ENCODE assay signal across 8 mouse cellular contexts in genomic region chr6:94400471-94401051, GRCm38 (mm10).
DNase-seq lines count a peak whose midpoint lies in the region; ATAC-seq lines count a peak whose summit lies in the region.

No protein-coding gene starts in this region.

- intact Hi-C loops in left cerebral cortex, postnatal 4 days (cut with DNase I): no loop called here

- no peaks in the 10 kb centered on the region for H3K9me3 ChIP-seq in forebrain, embryonic 11.5 days (ENCODE audit: control insufficient read depth, low read length)
- no peaks in the 10 kb centered on the region for H3K9me3 ChIP-seq in hindbrain, embryonic 15.5 days
- no peaks in the 10 kb centered on the region for H3K9me3 ChIP-seq in midbrain, embryonic 14.5 days (ENCODE audit: control insufficient read depth, low read length)

- H3K4me1 ChIP-seq in forebrain, embryonic 11.5 days (replicated peaks; ENCODE audit: control insufficient read depth, insufficient read depth, low read length): peaks cover 15% of the 10 kb centered on the region
- H3K4me1 ChIP-seq in hindbrain, embryonic 15.5 days (replicated peaks): peaks cover 18% of the 10 kb centered on the region
- peaks cover 11% of the 10 kb centered on the region for H3K4me1 ChIP-seq in midbrain, embryonic 14.5 days (ENCODE audit: control insufficient read depth, insufficient read depth, low read length)

- H3K4me3 ChIP-seq in forebrain, embryonic 11.5 days (ENCODE audit: low read depth, low read length): peak overlapping the region; percentile 8; the same call in 1 of the 2 replicates
- H3K4me3 ChIP-seq in hindbrain, embryonic 15.5 days: peak overlapping the region; percentile 27
- peak overlapping the region; percentile 6; the same call in 1 of the 2 replicates for H3K4me3 ChIP-seq in midbrain, embryonic 14.5 days (replicated peaks; ENCODE audit: low read depth, low read length)

- no peak overlapping the region; the same call in 1 of the 2 replicates for H3K9ac ChIP-seq in forebrain, embryonic 11.5 days (ENCODE audit: low read length)
- peak overlapping the region; percentile 13; the same call in 1 of the 2 replicates for H3K9ac ChIP-seq in hindbrain, embryonic 15.5 days
- no peak overlapping the region for H3K9ac ChIP-seq in midbrain, embryonic 14.5 days (replicated peaks; ENCODE audit: low read length)

- 24% methylated on average over 13 of the region's 13 CpGs for WGBS in forebrain, embryonic 11.5 days
- 23% methylated on average over 13 of the region's 13 CpGs for WGBS in hindbrain, embryonic 15.5 days
- 32% methylated on average over 13 of the region's 13 CpGs for WGBS in midbrain, embryonic 14.5 days

- H3K27me3 ChIP-seq in forebrain, embryonic 11.5 days (ENCODE audit: control insufficient read depth, insufficient read depth, low read length): no peaks in the 10 kb centered on the region
- no peaks in the 10 kb centered on the region for H3K27me3 ChIP-seq in hindbrain, embryonic 15.5 days
- H3K27me3 ChIP-seq in midbrain, embryonic 14.5 days (ENCODE audit: control insufficient read depth, insufficient read depth, low read length): no peaks in the 10 kb centered on the region

- H3K4me2 ChIP-seq in forebrain, embryonic 11.5 days (ENCODE audit: low read depth, low read length, severe bottlenecking): peak overlapping the region; percentile 38
- H3K4me2 ChIP-seq in hindbrain, embryonic 15.5 days: peak overlapping the region; percentile 57
- H3K4me2 ChIP-seq in midbrain, embryonic 14.5 days (ENCODE audit: low read length): peak overlapping the region; percentile 47

- ATAC-seq in forebrain, embryonic 11.5 days (replicated peaks; ENCODE audit: low FRiP score): peak; percentile 80
- peak; percentile 81 for ATAC-seq in hindbrain, embryonic 15.5 days (ENCODE audit: low FRiP score, low read depth)
- ATAC-seq in midbrain, embryonic 14.5 days (ENCODE audit: low FRiP score, low TSS enrichment): peak; percentile 48; the same call in 1 of the 2 replicates

- peak; percentile 33 for DNase-seq in ovary, postnatal 14 days (ENCODE audit: low spot score)
- no peak for DNase-seq in ovary, postnatal 10 days (ENCODE audit: low spot score)
- peak; percentile 17 for DNase-seq in c-Kit-positive CD71-positive TER-119-negative erythroid progenitor cells, embryonic 14.5 days (ENCODE audit: low read depth)
- peak; percentile 65 for DNase-seq in forebrain, embryonic 11.5 days (ENCODE audit: low spot score)
- DNase-seq in left cerebral cortex, postnatal 4 days: peak; percentile 53
- peak; percentile 76 for DNase-seq in midbrain, embryonic 14.5 days
- DNase-seq in spleen, adult 12 weeks (ENCODE audit: low spot score): no peak

- H3K27ac ChIP-seq in forebrain, embryonic 11.5 days (ENCODE audit: low read depth, low read length): no peak overlapping the region
- peak overlapping the region; percentile 67; the same call in 1 of the 2 replicates for H3K27ac ChIP-seq in hindbrain, embryonic 15.5 days (replicated peaks)
- peak overlapping the region; percentile 49; the same call in 1 of the 2 replicates for H3K27ac ChIP-seq in midbrain, embryonic 14.5 days (replicated peaks; ENCODE audit: low read depth, low read length)

- H3K36me3 ChIP-seq in forebrain, embryonic 11.5 days (ENCODE audit: control insufficient read depth, insufficient read depth, low read length): no peaks in the 10 kb centered on the region
- H3K36me3 ChIP-seq in hindbrain, embryonic 15.5 days: no peaks in the 10 kb centered on the region
- H3K36me3 ChIP-seq in midbrain, embryonic 14.5 days (ENCODE audit: control insufficient read depth, insufficient read depth, low read length): no peaks in the 10 kb centered on the region

Comparison
In these comparisons a context has a peak if more than half of its experiments do, and no peak if none do; other contexts are left out.
1. DNase-seq: peak in ovary, postnatal 14 days (single experiment), c-Kit-positive CD71-positive TER-119-negative erythroid progenitor cells, embryonic 14.5 days (single experiment), forebrain, embryonic 11.5 days (single experiment), left cerebral cortex, postnatal 4 days (single experiment) and midbrain, embryonic 14.5 days (single experiment); none in ovary, postnatal 10 days (single experiment) and spleen, adult 12 weeks (single experiment).
2. Peak in every context shown above with its lines, with median percentiles within 50 percentile points of each other: ATAC-seq, H3K4me2 ChIP-seq and H3K4me3 ChIP-seq.